Mouse (Mus musculus) thymus, postnatal 36 days (tissue): ENCODE measurements around the gene Hist1h2ag.

Experiments
- DNase-seq, 2 experiments: peaks; one replicate each; pipeline ENCODE4 v3.0.0; 2022; ENCODE audit warnings: mixed read lengths in 2 of 2

Gene Hist1h2ag

GRCm38 (mm10) chr13:22036149-22036956 lies 6.4 kb downstream of the Hist1h2ag start:
- DNase-seq, result peak in 1 of 2 experiments; percentile 23

DNA sequence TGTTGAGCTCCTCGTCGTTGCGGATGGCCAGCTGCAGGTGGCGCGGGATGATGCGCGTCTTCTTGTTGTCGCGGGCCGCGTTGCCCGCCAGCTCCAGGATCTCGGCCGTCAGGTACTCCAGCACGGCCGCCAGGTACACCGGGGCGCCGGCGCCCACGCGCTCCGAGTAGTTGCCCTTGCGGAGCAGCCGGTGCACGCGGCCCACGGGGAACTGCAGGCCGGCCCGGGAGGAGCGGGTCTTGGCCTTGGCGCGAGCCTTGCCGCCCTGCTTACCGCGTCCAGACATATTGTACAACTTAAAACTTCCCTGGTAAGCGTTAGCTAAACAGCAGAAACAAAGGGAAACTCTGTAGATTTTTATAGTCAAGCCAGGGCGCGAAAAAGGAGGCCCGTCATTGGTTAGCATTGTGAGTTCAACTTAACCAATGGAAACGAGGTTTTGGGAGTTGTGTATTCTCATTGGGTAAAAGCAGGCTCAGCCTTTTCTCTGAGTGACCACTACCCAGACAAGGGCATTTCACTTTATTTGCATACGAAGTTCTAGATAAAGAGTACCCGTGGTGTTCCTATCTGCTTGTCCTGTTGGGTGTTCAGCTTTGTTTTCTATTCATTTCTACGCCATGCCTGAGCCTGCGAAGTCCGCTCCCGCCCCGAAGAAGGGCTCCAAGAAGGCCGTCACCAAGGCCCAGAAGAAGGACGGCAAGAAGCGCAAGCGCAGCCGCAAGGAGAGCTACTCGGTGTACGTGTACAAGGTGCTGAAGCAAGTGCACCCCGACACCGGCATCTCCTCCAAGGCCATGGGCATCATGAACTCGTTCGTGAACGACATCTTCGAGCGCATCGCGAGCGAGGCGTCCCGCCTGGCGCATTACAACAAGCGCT lies 7.2 kb downstream of the Hist1h2ag start, which contains the start of the genes Hist1h2ah and Hist1h2bk:
Gene Hist1h2ah (minus strand): TSS at position 302 of the 882 bp plus-strand sequence.
Gene Hist1h2bk (plus strand): TSS at position 604 of the 882 bp plus-strand sequence.
- peak; percentile 79 to 82 for DNase-seq

DNA sequence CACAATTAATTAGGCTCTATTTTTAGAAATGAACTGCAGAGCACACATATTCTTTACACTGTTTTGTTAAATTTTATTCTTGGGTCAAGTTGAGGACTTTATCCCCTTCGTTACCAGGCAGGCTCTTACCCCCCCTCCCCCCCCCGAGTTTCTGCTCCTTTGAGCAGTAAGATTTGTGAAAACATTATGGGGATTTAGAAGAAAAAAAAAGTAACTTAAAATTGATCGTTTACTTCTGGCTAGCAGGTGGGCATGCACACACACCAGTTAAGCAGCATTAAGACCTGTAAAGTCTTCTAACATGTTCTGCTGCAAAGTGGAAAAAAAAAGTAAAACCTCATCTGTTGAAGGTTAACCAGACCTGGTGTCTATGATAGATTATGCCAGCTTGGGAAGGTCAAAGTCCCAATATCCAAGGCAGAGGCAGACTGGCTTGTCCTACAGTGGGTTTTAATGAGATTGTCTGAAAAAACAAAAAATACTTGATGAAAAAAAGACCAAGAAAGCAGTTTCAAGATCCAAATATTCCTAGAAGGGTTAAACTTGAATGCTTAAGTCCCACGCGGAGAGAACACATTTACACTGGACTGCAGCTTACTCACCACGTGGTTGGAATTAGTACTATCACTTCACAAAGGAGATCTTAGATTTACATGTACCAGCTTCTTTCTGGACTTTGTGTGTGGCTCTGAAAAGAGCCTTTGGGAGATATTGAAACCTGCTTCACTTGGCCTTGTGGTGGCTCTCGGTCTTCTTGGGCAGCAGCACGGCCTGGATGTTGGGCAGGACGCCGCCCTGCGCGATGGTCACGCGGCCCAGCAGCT lies 8.1 kb downstream of the Hist1h2ag start:
- DNase-seq, result no peak

- DNase-seq, result no peak
Observed at GRCm38 (mm10) chr13:22033741-22034442, 8.9 kb downstream of the Hist1h2ag start.

GRCm38 (mm10) chr13:22030493-22030892 lies 12.3 kb downstream of the Hist1h2ag start:
- no peak for DNase-seq

DNA sequence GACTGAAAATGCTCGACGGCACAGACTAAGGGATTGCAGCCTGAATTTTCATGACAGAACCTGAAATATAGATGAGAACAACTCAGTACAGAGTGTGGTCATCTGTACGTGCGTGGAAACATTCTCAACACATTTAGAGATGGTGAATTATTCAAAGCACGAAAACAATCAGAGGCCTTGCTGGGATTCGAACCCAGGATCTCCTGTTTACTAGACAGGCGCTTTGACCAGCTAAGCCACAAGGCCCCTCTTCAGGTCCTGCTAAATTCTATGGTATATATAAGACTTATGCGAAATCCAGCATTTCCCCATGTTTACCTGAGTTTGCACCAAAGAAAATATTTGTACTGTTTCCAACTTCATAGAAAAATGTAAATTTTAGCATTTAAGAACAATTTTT lies 12.8 kb downstream of the Hist1h2ag start:
- no peak for DNase-seq

GRCm38 (mm10) chr13:22028673-22029460 lies 13.9 kb downstream of the Hist1h2ag start:
- peak; percentile 87 to 90 for DNase-seq

DNA sequence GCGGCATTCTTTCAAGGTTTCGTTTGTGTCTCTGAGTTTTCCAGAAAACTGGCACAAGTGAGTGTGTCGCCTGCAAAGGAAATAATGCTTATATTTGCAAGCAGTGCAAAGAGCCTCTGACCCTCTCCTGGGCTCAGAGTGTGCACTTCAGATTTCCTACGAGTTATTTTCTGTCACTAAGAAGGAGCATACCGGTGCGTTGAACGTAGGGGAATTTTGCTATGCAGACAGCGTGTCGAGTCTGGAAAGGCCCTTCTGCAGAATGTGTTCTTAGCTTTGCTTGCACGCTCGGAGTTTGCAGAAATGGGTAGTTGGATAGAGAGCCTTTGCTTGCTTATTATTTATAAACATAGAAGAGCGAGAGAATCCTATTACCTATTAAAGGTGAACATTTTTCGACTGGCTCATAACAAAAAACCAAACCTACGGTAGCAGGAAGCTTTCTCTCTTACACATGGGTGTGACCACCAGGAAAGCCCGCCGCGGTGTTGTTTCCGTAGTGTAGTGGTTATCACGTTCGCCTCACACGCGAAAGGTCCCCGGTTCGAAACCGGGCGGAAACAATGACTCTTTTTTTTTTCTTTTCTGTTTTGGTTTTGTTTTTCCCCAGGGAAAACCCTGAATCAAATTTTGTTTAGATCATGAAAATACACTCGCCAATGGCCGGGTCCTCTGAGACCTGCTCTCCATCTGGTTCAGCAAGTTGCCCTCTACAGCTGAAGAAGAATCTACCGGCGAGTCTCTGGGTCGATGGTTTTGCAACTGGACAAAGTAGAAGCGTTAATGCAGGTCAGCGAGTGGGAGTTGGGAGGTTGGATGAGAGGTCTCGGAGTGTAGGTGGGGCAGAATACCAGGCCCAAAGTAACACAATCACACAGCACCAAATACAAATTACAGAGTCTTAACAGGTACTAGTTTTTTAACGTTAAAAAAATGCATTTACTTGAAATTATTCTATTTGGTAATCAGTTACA lies 16.4 kb downstream of the Hist1h2ag start:
- DNase-seq, result peak; percentile 81 to 84

GRCm38 (mm10) chr13:22022241-22022640 lies 20.5 kb downstream of the Hist1h2ag start:
- DNase-seq, result peak; percentile 73 to 77

GRCm38 (mm10) chr13:22021581-22021980 lies 21.2 kb downstream of the Hist1h2ag start:
- no peak for DNase-seq

DNA sequence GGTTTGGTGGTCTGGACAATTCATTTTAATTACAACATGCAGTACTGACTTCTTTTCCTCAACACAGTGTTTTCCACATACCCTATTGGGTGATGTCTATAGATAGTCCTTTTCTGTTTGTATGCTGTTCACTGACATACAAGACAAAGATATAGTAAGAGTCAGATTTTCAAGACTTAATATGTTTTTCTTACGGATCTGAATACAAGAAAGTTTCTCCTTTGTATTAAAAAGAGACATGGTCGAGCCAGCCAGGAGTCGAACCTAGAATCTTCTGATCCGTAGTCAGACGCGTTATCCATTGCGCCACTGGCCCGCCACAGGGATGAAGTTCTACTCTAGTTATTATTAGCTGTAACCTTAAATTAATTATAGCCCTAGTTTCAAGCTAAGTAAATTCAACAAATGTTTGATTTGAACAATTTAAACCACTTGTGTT lies 21.8 kb downstream of the Hist1h2ag start:
- DNase-seq, result peak in 1 of 2 experiments; percentile 39

DNA sequence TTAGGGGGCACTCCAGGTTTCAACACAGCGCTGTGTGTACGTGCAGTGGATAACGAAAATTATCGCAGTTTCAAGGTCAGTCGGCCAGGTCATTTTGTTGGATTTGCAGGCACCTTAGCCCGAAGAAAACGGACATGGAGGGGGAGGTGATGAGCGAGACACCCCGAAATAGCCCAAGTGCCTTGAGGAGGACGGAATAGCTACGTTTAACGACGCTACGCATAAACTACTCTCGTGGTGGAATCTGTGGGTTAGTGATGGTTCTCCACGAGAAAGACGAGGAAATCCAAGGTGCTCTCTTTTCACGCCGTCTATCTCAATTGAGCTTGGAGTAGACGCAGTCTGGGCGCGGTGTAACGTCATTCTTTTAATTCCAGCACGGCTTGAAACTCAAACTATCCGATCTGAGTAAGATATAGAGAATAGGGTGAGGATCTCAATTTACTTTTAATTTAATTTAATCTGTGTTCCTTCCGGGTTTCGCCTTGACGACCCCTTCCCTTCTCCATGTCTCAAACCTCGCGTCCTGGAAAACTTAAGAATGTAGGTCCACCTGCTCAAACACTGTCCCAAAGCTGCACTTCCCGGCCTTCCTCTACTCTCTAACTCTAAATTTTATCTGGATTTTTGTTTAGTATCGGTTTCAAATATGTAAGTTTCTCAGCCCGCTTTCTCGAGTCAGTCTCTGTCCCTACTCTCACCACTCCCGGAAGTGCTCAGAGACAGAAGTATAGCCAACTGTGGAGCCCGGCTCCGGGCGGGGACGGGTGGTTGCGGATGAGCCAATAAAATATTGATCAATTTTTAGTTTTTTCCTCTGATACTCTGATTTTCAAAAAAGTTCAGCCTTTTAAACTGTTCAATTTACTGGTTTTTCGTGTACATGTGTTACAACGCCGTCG lies 22.6 kb downstream of the Hist1h2ag start:
- DNase-seq, result peak in 1 of 2 experiments; percentile 50

GRCm38 (mm10) chr13:22015479-22016450 lies 27.0 kb downstream of the Hist1h2ag start:
- peak; percentile 77 to 81 for DNase-seq

DNA sequence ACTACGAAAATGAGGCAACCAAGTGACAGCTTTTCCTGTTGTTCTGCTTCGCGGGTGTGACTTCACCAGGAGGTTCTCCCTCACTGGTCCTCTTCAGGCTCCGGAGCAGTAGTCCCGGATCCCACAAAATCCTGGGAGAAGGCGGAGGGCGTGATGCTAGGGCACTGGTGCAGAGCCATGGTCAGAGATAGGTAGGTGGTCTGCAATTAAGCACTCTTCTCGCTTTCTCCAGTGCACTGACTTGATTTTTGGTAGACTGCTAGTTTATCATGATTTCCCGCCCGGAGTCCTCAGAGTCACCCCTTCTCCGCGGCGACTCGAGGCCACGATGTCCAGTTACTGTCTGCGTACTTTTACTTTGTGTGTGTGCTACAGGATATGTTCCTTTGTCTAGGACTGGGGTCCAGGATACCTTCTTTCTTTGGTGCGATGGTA lies 28.3 kb downstream of the Hist1h2ag start:
- no peak for DNase-seq

DNA sequence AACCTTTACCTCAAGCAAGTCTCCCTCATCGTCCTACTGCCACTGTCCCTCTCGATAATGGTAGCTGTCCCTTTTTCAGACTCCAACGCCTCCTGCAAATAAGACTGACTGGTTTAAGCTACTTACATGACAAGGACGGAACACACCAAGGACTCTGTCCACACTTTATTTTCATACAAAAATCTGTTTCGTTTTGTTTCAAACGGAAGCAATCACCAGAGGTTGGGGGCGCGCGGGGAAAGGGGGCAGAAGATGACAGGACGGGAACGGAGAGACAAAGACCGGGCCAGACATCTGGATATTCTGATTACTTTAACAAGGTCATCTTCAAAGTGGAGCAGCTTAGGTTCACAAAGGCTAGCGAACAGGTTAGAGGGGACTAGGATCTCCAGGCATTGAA lies 29.0 kb downstream of the Hist1h2ag start:
- DNase-seq, result no peak

GRCm38 (mm10) chr13:22009642-22010041 lies 33.1 kb downstream of the Hist1h2ag start, which contains the start of gene Prss16:
Gene Prss16, minus strand, starts transcription at chr13:22009742.
- DNase-seq, result no peak

- DNase-seq, result no peak
Observed at GRCm38 (mm10) chr13:22008707-22009106, 34.0 kb downstream of the Hist1h2ag start.
